13 mouse cellular contexts compared by ENCODE assay signal in genomic region chr2:129782046-129782445, GRCm38 (mm10). TPM values are rescaled to one million over a fixed set of nuclear protein-coding genes. Genes with fewer than 3 reads are reported as not detected.
DNase-seq lines count a peak whose midpoint lies in the region.
"Had no signal": no experiment of that assay in that cellular context is flagged by ENCODE, and none has a peak within 500 bp of the region (broad histone marks: within the 10 kb centered on the region; RNA-seq: fewer than 3 reads in every experiment).

No protein-coding gene starts in this region.

- DNase-seq in adrenal gland, adult (ENCODE audit: inconsistent age in 2 of 2, low spot score in 1 of 2) = peak; percentile 58 to 63
- DNase-seq in adrenal gland, postnatal 25 days = no peak
- DNase-seq: adrenal gland, adult 2 months; adrenal gland, adult 8-10 months; adrenal gland, postnatal 10 days; adrenal gland, postnatal 14 days; B cell, adult 2 months; cerebellum, adult 11 months; cerebellum, adult 11-12 months; cerebellum, adult 18-20 months; cerebellum, adult 2 months; cerebellum, adult 8-10 months; cerebellum, adult 9-10 months had no signal

RNA-seq across cellular contexts. Expression of gene Stk35, which starts 18.3 kb away (rescaled TPM):
- 25.9 and 31.7 TPM in 2 replicates for total RNA-seq in adrenal gland, postnatal 25 days (2021)
